Mouse (Mus musculus) T-helper 2 cell (primary cell): ENCODE results near the gene Ubap1l.

Source experiments
- in situ Hi-C: fragments of 300-600 bp; cut with MboI, MseI; formaldehyde crosslinking; loops from one replicate; pipeline ENCODE4 v1.15.1; 2025; ENCODE audit warnings: high pct_unique_total_duplicates

The Ubap1l gene

DNA sequence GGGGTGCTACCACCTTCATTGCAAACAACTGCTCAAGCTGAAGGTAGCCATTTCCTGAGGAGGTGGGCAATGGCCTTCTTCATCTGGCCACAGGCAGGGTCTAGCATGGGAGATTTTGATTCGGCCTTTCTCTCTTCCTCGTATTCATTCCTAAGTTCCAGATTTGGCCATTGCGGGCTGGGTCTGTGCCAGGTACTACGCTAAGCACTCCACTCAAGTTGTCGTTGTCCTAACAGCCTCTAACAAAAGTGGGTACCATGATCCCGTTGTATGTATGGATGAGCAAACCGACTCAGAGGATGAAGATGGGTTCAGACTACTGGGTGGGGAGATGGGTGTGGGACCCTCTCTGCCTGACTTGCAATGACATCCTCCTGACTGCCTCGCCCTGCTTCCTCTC lies 49.5 kb downstream of the Ubap1l start:
- in situ Hi-C loops = no loop called here

DNA sequence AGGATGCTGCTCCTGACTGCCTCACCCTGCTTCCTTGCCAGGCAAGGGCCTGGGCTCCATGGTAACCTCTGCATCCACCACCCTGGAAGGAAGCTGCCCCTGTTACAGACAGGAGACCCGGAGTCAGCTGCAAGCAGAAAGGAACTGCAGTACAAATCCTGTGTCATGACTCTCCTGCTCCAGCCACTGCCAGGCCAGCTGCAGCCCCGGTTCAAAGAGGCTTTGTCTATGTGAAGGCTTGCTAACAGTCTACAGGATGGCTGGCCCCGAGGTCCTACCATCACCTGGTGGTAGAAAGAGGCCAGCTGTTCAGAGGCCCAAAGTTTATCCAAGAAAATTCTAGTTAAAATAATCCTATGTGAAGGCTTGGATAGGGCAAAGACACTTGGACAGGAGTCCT lies 50.5 kb downstream of the Ubap1l start:
- in situ Hi-C loops = no loop called here

DNA sequence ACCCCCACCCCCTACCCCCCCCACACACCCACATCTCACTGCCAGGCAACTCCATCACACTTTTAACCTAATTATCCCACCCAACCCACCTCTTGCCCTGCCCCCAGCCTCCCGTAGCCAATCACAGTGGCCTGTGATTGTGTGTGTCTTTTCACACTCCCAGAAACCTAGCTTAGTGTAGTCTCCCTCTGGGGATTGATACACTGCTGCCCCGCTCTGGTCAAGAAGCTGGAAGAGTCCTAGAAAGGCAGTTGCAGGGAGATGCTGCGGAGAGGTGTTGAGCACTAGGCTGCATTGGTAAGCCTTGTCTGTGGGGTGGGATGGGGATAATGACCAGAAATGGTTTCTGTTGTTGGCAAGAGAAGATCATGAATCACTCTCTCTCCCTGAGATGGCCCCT lies 56.9 kb downstream of the Ubap1l start:
- in situ Hi-C loops = no loop called here

DNA sequence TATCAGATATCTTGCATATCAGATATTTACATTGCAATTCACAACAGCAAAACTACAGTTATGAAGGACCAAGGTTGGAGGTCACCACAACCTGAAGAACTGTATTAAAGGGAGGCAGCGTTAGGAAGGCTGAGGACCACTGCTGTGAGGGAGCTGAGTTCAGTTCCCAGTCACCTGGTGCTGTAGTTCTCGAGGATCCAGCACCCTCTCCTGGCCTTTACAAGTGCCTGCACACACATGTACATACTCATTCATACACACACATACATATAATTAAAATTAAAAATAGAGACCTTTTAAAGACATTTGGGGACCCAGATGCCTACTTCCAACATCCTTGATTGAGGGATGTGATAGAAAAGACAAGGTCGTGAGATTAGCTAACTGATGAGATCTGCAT lies 58.8 kb downstream of the Ubap1l start:
- in situ Hi-C loops = loop anchor here (10.0 kb wide), 1 partner anchor 985 kb away; no protein-coding TSS in a partner anchor

DNA sequence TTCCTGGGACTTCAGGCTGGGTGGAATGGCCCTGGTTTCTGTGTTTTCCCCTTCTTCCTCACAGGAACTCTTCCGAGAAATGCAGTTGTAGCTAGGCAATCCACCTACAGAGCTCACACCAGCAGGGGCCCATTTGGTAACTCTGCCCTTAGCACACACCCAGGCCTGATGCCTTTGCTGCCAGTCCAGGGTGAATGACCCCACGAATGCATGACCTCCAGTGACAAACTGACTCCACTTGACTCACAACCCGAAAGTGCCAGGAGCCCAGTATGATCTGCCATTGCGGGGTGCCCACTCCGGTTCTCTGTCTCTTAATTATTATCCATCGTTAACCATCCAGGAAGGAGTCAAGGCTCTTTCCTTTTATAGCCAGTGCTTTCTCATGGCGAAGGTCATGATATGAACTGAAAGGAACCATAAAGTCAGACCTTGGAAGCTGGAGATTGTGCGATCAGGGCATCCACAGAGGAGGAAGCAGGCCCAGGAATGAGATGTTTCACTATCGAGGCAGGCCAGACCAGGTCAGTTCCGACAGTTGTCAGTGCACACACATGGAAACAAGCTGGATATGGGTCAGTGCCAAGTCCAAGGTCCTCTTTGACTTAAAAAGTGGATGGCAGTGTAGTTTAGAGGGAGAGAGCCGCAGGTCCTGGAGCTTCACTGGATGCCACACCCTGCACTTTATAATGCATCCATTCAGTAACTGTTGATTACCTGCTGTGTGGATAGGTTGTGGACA lies 62.1 kb downstream of the Ubap1l start, which contains the start of gene Slc51b:
Gene Slc51b (minus strand): TSS at position 196 of the 742 bp plus-strand sequence.
- in situ Hi-C loops = loop anchor here (10.0 kb wide), 1 partner anchor 982 kb away; no protein-coding TSS in a partner anchor

DNA sequence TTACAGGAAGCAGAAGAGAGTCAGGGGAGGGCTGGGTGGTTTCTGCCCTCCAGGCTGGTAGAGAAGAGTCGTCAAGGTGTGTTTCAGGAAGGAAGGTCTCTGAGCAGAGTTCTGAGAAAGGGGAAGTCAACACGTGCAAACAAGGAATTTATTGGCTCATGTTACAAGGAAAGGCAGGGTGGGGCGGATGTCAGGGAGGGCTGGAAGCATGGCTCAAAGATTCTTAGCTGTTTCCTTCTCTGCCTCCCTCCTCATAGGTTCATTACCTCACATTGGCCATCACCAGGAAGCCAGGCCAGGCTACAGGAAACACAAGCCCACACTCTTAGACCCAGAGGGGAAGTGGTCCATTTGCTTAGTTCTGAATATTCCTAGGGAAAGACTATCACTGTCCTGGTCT lies 63.6 kb downstream of the Ubap1l start:
- in situ Hi-C loops = loop anchor here (10.0 kb wide), 1 partner anchor 980 kb away; no protein-coding TSS in a partner anchor

DNA sequence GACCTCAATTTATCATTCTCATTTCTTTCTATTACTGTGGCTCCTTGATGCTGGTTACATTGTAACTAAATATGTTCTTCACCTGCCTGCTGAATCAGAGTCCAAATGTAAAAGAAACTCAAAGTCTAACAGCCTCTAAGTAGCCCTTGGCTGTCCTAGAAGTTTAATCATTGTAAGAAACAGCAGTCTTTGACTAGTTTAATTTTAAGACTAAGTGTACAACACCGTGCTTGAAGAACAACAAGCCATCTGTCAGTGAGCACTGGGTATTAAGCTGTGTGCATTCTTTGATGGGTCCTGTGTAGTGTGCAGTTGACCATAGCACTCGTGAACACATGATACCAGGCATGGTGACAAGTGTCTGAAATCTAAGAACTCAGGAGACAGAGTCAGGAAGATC lies 66.7 kb downstream of the Ubap1l start:
- in situ Hi-C loops = loop anchor here (10.0 kb wide), 1 partner anchor 977 kb away; no protein-coding TSS in a partner anchor

DNA sequence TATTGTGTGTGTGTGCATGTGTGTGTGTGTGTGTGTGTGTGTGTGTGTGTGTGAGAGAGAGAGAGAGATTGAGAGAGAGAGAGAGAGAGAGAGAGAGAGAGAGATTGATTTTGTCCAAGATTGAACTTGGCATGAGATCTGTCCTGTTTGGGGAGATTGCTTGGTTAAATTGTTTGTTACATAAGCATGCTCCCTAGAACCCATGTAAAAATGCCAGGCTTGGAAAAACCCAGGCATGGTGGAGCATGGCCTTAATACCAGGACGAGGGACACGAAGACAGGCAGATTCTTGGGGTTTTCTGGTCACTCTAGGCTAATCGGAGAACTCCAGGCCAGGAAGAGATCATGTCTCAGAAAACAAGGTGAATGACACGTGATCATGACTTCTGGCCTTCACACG lies 67.2 kb downstream of the Ubap1l start:
- in situ Hi-C loops = loop anchor here (10.0 kb wide), 1 partner anchor 977 kb away; no protein-coding TSS in a partner anchor
